Mouse (Mus musculus): ENCODE results near the gene Tmem150c. TPM values are rescaled to one million over a fixed set of nuclear protein-coding genes. Genes with fewer than 3 reads are reported as not detected.

Tmem150c gene
- total RNA-seq (2015) (0.18 TPM in 1 of 2 replicates, not detected in the other), total RNA-seq (2017) (not detected in 2 replicates)

DNA sequence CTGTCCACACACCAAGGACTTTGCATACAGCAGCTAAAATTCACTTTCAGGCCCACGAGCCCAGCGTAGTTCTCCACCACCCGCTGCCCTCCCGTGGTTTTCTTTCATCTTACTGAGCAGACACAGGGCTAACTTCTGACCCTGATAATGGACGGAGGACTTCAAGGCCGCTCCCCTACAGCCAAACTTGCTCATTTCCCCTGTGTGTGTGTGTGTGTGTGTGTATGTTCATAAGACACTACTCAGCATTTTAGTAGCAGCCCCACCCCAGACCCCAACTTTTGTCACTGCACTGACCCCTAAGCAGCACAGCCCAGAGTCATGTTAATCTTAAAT lies at the start of gene Tmem150c:
Gene Tmem150c, minus strand, starts transcription at position 171 of the 336 bp plus-strand sequence.
- 0 out of 2 replicates have a peak, but pooled peaks have one; percentile 27 for ATAC-seq (ENCODE audit: poor library complexity, severe bottlenecking)

GRCm38 (mm10) chr5:100209093-100209492 lies 49.5 kb upstream of the Tmem150c start:
- no peak for ATAC-seq (ENCODE audit: poor library complexity, severe bottlenecking)

DNA sequence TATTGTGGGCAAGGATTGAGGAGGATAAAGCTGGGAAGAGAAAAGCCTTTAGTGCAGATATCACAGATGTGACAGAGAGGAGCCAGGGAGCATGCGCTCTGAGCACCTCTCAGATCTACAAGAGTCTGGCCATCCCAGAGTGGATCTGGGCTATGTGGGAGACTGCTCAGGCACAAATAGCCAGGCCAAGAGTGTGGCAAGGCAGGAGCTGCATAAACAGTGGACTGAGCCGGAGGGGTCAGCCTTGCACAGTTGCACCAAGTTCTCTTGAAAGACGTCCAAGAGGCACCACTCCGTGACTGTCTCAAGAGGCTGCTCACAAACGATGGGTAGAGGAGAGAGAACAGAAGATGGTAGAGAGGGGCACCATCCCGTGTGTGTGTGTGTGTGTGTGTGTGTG lies 47.1 kb upstream of the Tmem150c start:
- no peak for ATAC-seq (ENCODE audit: poor library complexity, severe bottlenecking)

- peak; percentile 66 for ATAC-seq (ENCODE audit: poor library complexity, severe bottlenecking)
These were observed 46.0 kb upstream of the Tmem150c start for GRCm38 (mm10) chr5:100205519-100206189.

DNA sequence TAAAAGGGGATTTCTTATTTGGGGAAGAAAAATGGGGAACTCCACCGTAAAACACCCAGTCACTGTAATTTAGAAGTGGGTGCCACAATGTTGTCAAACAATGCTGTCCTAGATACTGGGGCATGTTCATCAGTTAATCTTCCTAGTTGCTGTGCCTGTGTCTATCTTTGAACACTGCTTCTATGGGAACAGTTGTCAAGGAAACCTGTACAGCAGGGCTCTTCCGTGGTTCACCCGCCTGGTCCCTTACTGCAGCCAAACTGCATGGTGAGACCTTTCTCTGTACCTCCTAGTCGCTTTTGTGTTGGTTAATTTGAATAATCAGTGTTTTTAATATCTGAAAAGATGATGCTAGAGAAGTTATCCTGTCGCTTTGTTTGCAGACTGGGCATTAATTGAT lies 41.2 kb upstream of the Tmem150c start:
- ATAC-seq (ENCODE audit: poor library complexity, severe bottlenecking), result peak; percentile 38; the same call in 1 of the 2 replicates

DNA sequence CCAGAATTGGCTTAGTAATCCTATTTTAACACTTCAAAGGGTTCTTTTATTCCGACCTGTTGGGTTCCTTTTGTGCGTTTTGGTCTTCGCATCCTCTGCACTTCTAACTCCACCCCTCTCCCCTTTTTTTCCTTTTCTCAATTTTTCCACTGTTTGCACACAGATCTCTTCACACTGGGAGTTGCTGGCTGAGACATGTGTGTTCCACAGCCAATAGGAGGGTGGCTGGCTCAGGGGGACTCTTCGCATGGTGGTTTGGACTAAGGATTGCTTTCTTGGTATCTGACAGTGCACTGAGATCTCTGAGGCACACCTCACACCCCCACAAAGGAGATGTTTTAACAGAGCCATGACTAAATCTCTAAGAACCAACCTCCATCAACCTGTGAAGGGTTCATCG lies 40.7 kb upstream of the Tmem150c start:
- no peak for ATAC-seq (ENCODE audit: poor library complexity, severe bottlenecking)

DNA sequence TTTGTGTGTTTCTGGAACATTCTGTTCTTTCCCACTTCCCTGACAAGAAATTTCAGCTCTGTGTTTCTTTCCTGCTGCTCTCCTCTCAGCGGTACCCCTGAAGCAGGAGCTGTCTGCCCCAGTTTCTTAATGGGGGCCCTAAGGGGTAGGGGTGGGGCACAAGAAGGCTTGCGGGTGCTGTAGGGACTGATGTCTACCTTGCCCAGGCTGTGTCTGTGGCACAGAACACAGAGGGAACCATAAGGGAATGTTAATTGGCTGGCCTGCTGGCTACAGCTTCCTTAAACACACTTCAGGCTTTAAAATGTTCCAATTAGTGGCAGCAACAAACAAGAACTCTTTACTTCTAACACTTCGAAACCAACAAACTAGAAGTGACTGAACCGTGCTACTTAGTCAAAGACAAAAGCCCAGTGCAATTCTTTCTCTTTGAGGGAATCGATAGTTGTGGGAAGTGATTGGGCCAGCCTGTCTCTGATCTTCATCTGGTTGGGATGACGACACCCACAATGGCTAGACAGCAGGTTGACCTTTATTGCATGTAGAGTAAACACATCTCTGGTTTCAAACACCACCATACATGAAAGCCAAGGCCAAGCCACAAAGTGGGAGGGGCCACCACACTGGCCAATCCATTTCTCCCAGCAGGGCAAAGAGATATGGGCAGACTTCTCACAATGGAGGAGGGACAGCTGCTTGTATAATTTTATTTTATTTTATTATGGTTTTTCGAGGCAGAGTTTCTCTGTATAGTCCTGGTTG lies 39.7 kb upstream of the Tmem150c start:
- ATAC-seq (ENCODE audit: poor library complexity, severe bottlenecking), result no peak

- ATAC-seq (ENCODE audit: poor library complexity, severe bottlenecking), result no peak
These were observed 37.9 kb upstream of the Tmem150c start for GRCm38 (mm10) chr5:100197476-100197875.

GRCm38 (mm10) chr5:100196854-100197431 lies 37.3 kb upstream of the Tmem150c start:
- no peak for ATAC-seq (ENCODE audit: poor library complexity, severe bottlenecking)

- no peak for ATAC-seq (ENCODE audit: poor library complexity, severe bottlenecking)
These were observed 36.8 kb upstream of the Tmem150c start for GRCm38 (mm10) chr5:100196397-100196796.

DNA sequence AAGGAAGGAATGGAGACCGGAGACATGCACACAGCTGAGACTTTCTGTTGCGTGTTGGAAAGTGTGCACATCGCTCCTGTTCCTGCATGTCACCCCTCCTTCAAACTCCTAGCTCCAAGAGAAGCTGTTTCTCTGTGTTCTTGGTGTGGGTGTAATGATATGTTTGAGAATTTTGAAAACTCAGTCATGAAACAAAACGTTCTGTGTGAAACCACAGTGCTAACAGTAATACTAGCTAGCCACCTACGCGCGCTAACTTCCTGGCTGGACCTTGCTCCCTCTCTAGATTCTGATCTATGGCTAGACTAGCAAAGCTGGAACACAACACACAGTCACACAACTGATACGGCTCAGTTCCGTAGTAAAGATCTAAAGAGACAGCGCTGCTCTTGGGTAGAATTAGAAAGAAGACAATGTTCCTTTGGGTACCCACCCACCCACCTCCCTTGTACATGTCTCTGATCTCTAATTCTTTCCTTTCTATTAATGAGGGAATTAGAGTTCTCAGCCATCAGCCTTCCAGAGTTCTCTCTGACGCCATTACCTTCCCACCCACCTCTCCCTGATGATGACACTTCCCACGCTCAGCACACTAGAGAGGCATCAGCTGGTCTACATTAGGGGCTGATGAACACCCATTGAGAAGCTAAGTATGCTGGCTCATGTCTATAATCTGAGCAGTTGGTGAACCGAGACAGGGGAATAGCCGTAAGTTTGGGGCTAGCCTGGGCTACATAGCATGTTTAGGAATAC lies 32.0 kb upstream of the Tmem150c start:
- no peak for ATAC-seq (ENCODE audit: poor library complexity, severe bottlenecking)

GRCm38 (mm10) chr5:100187035-100187901 lies 27.7 kb upstream of the Tmem150c start:
- ATAC-seq (ENCODE audit: poor library complexity, severe bottlenecking), result peak; percentile 49; the same call in 1 of the 2 replicates

DNA sequence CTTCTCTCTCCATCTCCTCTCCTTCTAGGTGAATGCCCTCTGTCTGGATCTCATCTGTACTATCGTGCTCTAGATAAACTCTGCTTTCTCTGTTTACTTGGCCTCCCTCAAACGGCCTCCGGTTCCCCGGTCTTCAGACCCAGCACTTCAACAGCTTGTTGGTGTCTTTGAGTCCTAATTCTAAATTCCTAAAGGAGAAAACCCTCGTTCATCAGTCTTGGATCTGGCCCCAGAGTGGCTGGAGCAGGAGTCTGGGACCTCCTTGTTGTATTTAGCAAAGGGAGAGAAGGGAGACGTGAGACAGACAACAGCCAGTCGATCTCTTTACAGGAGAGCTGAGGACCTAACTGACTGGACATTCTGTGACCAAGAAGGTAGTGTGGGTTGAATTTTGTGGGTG lies 27.0 kb upstream of the Tmem150c start:
- ATAC-seq (ENCODE audit: poor library complexity, severe bottlenecking), result no peak

DNA sequence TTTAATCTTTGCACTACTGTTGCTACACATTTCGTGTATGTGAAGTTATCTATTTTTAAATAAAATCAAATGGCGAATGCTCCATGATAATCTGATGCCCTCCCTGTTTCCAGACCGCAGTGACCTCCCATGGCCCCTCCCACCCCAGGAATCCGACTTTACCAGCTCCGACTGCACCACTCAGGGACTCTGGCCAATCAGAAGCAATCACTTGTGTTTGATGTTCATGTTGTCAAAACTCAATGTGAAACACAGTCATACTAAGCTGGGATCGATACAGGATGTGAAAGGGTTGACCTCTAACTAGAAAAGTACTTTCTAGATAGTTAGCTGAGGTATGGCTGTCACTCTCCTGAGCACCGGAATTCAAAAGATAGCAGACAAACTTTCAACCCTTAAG lies 26.3 kb upstream of the Tmem150c start:
- ATAC-seq (ENCODE audit: poor library complexity, severe bottlenecking), result no peak

DNA sequence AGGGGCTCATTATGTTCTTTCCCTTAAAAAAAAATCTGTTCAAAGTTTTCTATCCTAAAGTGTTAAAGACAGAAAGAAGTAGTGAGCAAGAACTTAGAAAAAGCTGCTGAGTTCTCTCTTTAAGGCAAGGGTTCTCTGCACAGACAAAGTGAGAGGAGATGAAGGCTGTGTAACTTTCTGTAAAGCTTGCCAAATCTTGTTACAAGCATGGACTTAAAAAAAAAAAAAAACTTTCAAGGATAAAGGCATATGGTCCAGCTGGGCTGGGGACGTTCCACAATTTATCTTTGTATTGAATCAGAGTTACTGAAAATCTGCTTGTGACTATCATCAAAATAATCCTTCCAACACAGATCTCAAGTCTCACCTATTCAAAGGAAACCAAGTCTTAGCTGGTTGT lies 21.4 kb upstream of the Tmem150c start:
- no peak for ATAC-seq (ENCODE audit: poor library complexity, severe bottlenecking)

- no peak for ATAC-seq (ENCODE audit: poor library complexity, severe bottlenecking)
These were observed 19.2 kb upstream of the Tmem150c start for GRCm38 (mm10) chr5:100178781-100179165.

DNA sequence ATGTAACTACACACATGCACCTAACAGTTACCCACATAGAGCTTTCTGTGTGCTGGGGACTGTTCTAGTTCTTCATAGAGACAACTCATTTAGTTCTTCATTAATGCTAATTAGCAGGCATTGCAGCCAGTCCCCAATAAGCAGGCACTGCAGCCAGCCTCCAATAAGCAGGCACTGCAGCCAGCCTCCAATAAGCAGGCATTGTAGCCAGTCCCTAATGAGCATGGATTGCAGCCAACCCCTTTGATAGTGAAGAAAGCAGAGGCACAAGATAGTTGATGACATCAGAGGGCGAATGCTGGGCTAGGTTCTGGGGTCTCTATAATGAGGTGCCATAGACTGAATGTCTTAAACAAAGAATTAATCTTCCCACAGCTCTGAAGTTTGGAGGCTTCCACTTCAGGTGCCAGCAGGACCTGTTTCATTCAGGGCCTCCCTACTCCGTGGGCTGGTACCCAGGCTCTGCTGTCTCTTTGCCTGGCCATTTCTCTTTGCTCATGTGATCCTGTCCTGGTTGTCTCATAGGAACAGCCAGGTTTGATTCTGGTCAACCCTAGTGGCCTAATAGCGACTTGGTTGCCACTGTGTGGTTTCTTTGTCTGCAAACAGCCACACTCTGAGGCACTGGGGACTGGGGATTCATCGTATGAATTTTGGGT lies 18.6 kb upstream of the Tmem150c start:
- ATAC-seq (ENCODE audit: poor library complexity, severe bottlenecking), result no peak

DNA sequence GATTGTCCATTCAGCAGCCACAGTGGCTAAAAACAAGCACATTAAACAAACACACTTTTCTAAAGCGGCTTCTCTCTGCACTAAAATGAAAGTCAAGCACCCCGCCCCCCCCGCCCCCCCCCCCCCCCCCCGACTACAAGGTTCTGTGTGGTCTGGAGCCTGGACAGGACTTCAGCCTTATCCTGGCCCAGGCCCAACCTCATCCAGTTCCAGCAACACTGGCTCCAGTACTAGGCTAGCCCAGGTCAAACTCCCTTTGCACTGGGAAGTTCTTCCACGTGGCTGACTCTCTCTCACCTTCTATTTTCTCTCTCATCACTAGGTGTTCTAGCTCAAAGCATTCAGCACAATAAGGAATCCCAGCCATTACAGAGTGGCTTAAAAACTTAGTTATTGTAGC lies 17.9 kb upstream of the Tmem150c start:
- ATAC-seq (ENCODE audit: poor library complexity, severe bottlenecking), result no peak

DNA sequence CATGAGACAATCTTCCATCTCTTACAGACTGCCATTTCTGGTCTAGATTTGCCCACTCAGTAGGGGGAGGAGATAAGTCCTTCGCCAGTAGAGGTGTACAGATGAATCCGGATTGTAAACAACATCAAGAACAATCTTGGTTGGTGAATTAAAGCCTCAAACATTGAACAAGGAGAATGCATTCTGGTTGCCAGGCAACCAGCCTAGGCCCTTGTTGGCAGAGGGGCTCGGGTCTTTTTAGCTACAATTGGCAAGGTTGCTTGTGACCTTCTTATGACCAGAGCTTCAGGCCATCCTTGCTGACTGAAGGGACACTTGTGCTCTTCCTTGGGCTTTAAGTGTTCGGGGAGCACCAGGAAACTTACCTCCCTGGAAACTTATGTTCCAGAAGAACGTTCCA lies 16.5 kb upstream of the Tmem150c start:
- no peak for ATAC-seq (ENCODE audit: poor library complexity, severe bottlenecking)

- ATAC-seq (ENCODE audit: poor library complexity, severe bottlenecking), result no peak
These were observed 16.0 kb upstream of the Tmem150c start for GRCm38 (mm10) chr5:100175582-100175981.
